In genomic region chr5:139390324-139391119, GRCm38 (mm10) we compare ENCODE assay signal across 18 mouse cellular contexts. TPM values are rescaled to one million over a fixed set of nuclear protein-coding genes. Genes with fewer than 3 reads are reported as not detected.
DNase-seq lines count a peak whose midpoint lies in the region; ATAC-seq and TF ChIP-seq lines count a peak whose summit lies in the region.
"Not testable (repeated sequence)": the region's sequence is repeated elsewhere in the genome, so short reads cannot be mapped to it uniquely, and the experiment has no call there.
"Had no signal": no experiment of that assay in that cellular context is flagged by ENCODE, and none has a peak within 500 bp of the region (broad histone marks: within the 10 kb centered on the region; RNA-seq: fewer than 3 reads in every experiment).

No protein-coding gene starts in this region.

- not testable (repeated sequence) for H3K27me3 ChIP-seq in heart, embryonic 12.5 days (replicated peaks); hindbrain, embryonic 15.5 days; limb, embryonic 10.5 days (ENCODE audit: low read depth, poor library complexity, severe bottlenecking); liver, embryonic 14.5 days (ENCODE audit: control insufficient read depth, insufficient read depth, low read length)

- H3K4me3 ChIP-seq in heart, embryonic 12.5 days = peak overlapping the region; percentile 11; the same call in 1 of the 2 replicates
- not testable (repeated sequence) for H3K4me3 ChIP-seq in hindbrain, embryonic 15.5 days; limb, embryonic 10.5 days
- peak overlapping the region; percentile 70 to 71 for H3K4me3 ChIP-seq in liver, embryonic 14.5 days (ENCODE audit: insufficient read depth in 1 of 2, low read depth in 2 of 2, low read length in 2 of 2)

- H3K4me1 ChIP-seq in heart, embryonic 12.5 days (replicated peaks) = peaks cover 62% of the 10 kb centered on the region
- H3K4me1 ChIP-seq in hindbrain, embryonic 15.5 days (replicated peaks) = peaks cover 48% of the 10 kb centered on the region
- peaks cover 64% of the 10 kb centered on the region for H3K4me1 ChIP-seq in limb, embryonic 10.5 days
- H3K4me1 ChIP-seq in liver, embryonic 14.5 days (replicated peaks; ENCODE audit: control insufficient read depth in 2 of 2, insufficient read depth in 2 of 2, low read length in 1 of 2) = peaks cover 60 to 70% of the 10 kb centered on the region in 2 experiments

- H3K27ac ChIP-seq in heart, embryonic 12.5 days (ENCODE audit: poor library complexity, severe bottlenecking) = not testable (repeated sequence)
- peak overlapping the region; percentile 51; the same call in 1 of the 2 replicates for H3K27ac ChIP-seq in hindbrain, embryonic 15.5 days (replicated peaks)
- peak overlapping the region; percentile 86 for H3K27ac ChIP-seq in limb, embryonic 10.5 days
- peak overlapping the region; percentile 100 for H3K27ac ChIP-seq in liver, embryonic 14.5 days

- peak; percentile 38 for TF ChIP-seq EP300 in liver, embryonic 14.5 days (IDR thresholded peaks at IDR 0.05; ENCODE audit: low read depth)

- H3K9ac ChIP-seq in heart, embryonic 12.5 days = 0 out of 2 replicates have a peak overlapping the region, but pooled peaks have one; percentile 38
- not testable (repeated sequence) for H3K9ac ChIP-seq in hindbrain, embryonic 15.5 days
- H3K9ac ChIP-seq in liver, embryonic 14.5 days (replicated peaks) = peak overlapping the region; percentile 96

- H3K4me2 ChIP-seq in heart, embryonic 12.5 days = peak overlapping the region; percentile 44
- not testable (repeated sequence) for H3K4me2 ChIP-seq in hindbrain, embryonic 15.5 days
- H3K4me2 ChIP-seq in liver, embryonic 14.5 days (ENCODE audit: low read depth) = peak overlapping the region; percentile 76

- ATAC-seq in erythroid progenitor cell, adult 5-6 weeks (replicated peaks; ENCODE audit: low FRiP score, poor library complexity, severe bottlenecking) = peak; percentile 36
- not testable (repeated sequence) for ATAC-seq in heart, embryonic 12.5 days (ENCODE audit: insufficient number of reproducible peaks, low FRiP score); hindbrain, embryonic 15.5 days (ENCODE audit: low FRiP score, low read depth)
- peak; percentile 21 for ATAC-seq in liver, embryonic 14.5 days (ENCODE audit: insufficient read depth)
- ATAC-seq in megakaryocyte progenitor cell, adult 5-6 weeks (replicated peaks; ENCODE audit: poor library complexity) = peak; percentile 21

- peak; percentile 54 for DNase-seq in c-Kit-positive CD71-positive TER-119-negative erythroid progenitor cells, embryonic 14.5 days (ENCODE audit: low read depth)
- not testable (repeated sequence) for DNase-seq in limb, embryonic 10.5 days (ENCODE audit: low spot score)
- DNase-seq in liver, embryonic 14.5 days (ENCODE audit: low read depth in 3 of 3, low spot score in 3 of 3) = peak in 1 of 3 experiments; percentile 58
- peak; percentile 32 for DNase-seq in spleen, adult 12 weeks (ENCODE audit: low spot score)

- H3K36me3 ChIP-seq in heart, embryonic 12.5 days = peaks cover 20% of the 10 kb centered on the region
- H3K36me3 ChIP-seq in hindbrain, embryonic 15.5 days; limb, embryonic 10.5 days: not testable (repeated sequence)
- H3K36me3 ChIP-seq in liver, embryonic 14.5 days (replicated peaks; ENCODE audit: control insufficient read depth, insufficient read depth, low read depth) = peaks cover 50% of the 10 kb centered on the region

- 60% methylated on average over 5 of the region's 5 CpGs for WGBS in heart, embryonic 12.5 days
- WGBS in hindbrain, embryonic 15.5 days = 76% methylated on average over 5 of the region's 5 CpGs
- WGBS in limb, embryonic 10.5 days = 82% methylated on average over 5 of the region's 5 CpGs
- 28% methylated on average over 5 of the region's 5 CpGs for WGBS in liver, embryonic 14.5 days (ENCODE audit: insufficient replicate concordance)

- H3K9me3 ChIP-seq in heart, embryonic 12.5 days (replicated peaks); hindbrain, embryonic 15.5 days; limb, embryonic 10.5 days (replicated peaks); liver, embryonic 14.5 days (ENCODE audit: control insufficient read depth, low read length): not testable (repeated sequence)

- TF ChIP-seq CTCF in liver, embryonic 14.5 days (IDR thresholded peaks at IDR 0.05; ENCODE audit: low read depth) = not testable (repeated sequence)

RNA-seq across cellular contexts. Expression of gene Gpr146, which starts 13.0 kb away (rescaled TPM):
- 34.0 and 38.9 TPM in 2 replicates for total RNA-seq in erythroid progenitor cell, adult 5-6 weeks (2015; ENCODE audit: low replicate concordance)
- total RNA-seq in erythroid progenitor cell, adult 5-6 weeks (2017; ENCODE audit: low replicate concordance) = 37.8 and 43.8 TPM in 2 replicates
- polyA plus RNA-seq in heart, embryonic 12.5 days (2016; fragmentation: Nextera tagmentation; extraction: Ambion mirVana) = 8.2 and 8.5 TPM in 2 replicates
- polyA plus RNA-seq in hindbrain, embryonic 15.5 days (2015; fragmentation: Nextera tagmentation; extraction: Ambion mirVana) = 2.6 and 2.9 TPM in 2 replicates
- 2.2 and 2.3 TPM in 2 replicates for polyA plus RNA-seq in limb, embryonic 10.5 days (2016; fragmentation: Nextera tagmentation; extraction: Ambion mirVana)
- polyA plus RNA-seq in liver, embryonic 14.5 days (2012; rRNA removed) = 14.6 and 14.7 TPM in 2 replicates
- 18.4 and 20.1 TPM in 2 replicates for polyA plus RNA-seq in liver, embryonic 14.5 days (2014; fragmentation: Nextera tagmentation; extraction: Ambion mirVana)
- total RNA-seq in megakaryocyte progenitor cell, adult 5-6 weeks (2015) = 6.0 and 6.3 TPM in 2 replicates
- total RNA-seq in megakaryocyte progenitor cell, adult 5-6 weeks (2017) = 5.7 and 6.7 TPM in 2 replicates

RNA-seq across cellular contexts. Expression of gene C130050O18Rik, which starts 14.6 kb away (rescaled TPM):
- 2.9 TPM in 1 of 2 replicates, not detected in the other for total RNA-seq in erythroid progenitor cell, adult 5-6 weeks (2015; ENCODE audit: low replicate concordance)
- 0.26 TPM in 1 of 2 replicates, not detected in the other for total RNA-seq in erythroid progenitor cell, adult 5-6 weeks (2017; ENCODE audit: low replicate concordance)
- 0.10 and 0.36 TPM in 2 replicates for polyA plus RNA-seq in heart, embryonic 12.5 days (2016; fragmentation: Nextera tagmentation; extraction: Ambion mirVana)
- 0.22 and 0.43 TPM in 2 replicates for polyA plus RNA-seq in hindbrain, embryonic 15.5 days (2015; fragmentation: Nextera tagmentation; extraction: Ambion mirVana)
- 0.16 and 0.56 TPM in 2 replicates for polyA plus RNA-seq in limb, embryonic 10.5 days (2016; fragmentation: Nextera tagmentation; extraction: Ambion mirVana)
- polyA plus RNA-seq in liver, embryonic 14.5 days (2012; rRNA removed) = 0.93 and 1.1 TPM in 2 replicates
- polyA plus RNA-seq in liver, embryonic 14.5 days (2014; fragmentation: Nextera tagmentation; extraction: Ambion mirVana) = 1.0 and 1.3 TPM in 2 replicates
- 1.8 and 2.3 TPM in 2 replicates for total RNA-seq in megakaryocyte progenitor cell, adult 5-6 weeks (2015)
- total RNA-seq in megakaryocyte progenitor cell, adult 5-6 weeks (2017) = 1.3 and 2.1 TPM in 2 replicates
- polyA plus RNA-seq: inflammation-experienced regulatory T-cells, adult 6 months had no signal

RNA-seq across cellular contexts. Expression of gene Gper1, which starts 32.4 kb away (rescaled TPM):
- not detected in 2 replicates for total RNA-seq in erythroid progenitor cell, adult 5-6 weeks (2015; ENCODE audit: low replicate concordance)
- not detected in 2 replicates for total RNA-seq in erythroid progenitor cell, adult 5-6 weeks (2017; ENCODE audit: low replicate concordance)
- 0.79 and 0.96 TPM in 2 replicates for polyA plus RNA-seq in heart, embryonic 12.5 days (2016; fragmentation: Nextera tagmentation; extraction: Ambion mirVana)
- 7.6 and 8.6 TPM in 2 replicates for polyA plus RNA-seq in hindbrain, embryonic 15.5 days (2015; fragmentation: Nextera tagmentation; extraction: Ambion mirVana)
- 0.19 and 0.39 TPM in 2 replicates for polyA plus RNA-seq in limb, embryonic 10.5 days (2016; fragmentation: Nextera tagmentation; extraction: Ambion mirVana)
- 0.06 and 0.07 TPM in 2 replicates for polyA plus RNA-seq in liver, embryonic 14.5 days (2012; rRNA removed)
- 0.20 TPM in 1 of 2 replicates, not detected in the other for polyA plus RNA-seq in liver, embryonic 14.5 days (2014; fragmentation: Nextera tagmentation; extraction: Ambion mirVana)
- not detected in 2 replicates for total RNA-seq in megakaryocyte progenitor cell, adult 5-6 weeks (2015)
- not detected in 2 replicates for total RNA-seq in megakaryocyte progenitor cell, adult 5-6 weeks (2017)
- polyA plus RNA-seq: inflammation-experienced regulatory T-cells, adult 6 months had no signal

RNA-seq across cellular contexts. Expression of gene Cyp2w1, which starts 38.1 kb away (rescaled TPM):
- not detected in 2 replicates for total RNA-seq in erythroid progenitor cell, adult 5-6 weeks (2015; ENCODE audit: low replicate concordance)
- not detected in 2 replicates for total RNA-seq in erythroid progenitor cell, adult 5-6 weeks (2017; ENCODE audit: low replicate concordance)
- polyA plus RNA-seq in heart, embryonic 12.5 days (2016; fragmentation: Nextera tagmentation; extraction: Ambion mirVana) = not detected in 2 replicates
- polyA plus RNA-seq in hindbrain, embryonic 15.5 days (2015; fragmentation: Nextera tagmentation; extraction: Ambion mirVana) = not detected in 2 replicates
- polyA plus RNA-seq in limb, embryonic 10.5 days (2016; fragmentation: Nextera tagmentation; extraction: Ambion mirVana) = not detected in 2 replicates
- polyA plus RNA-seq in liver, embryonic 14.5 days (2012; rRNA removed) = 0.03 and 0.05 TPM in 2 replicates
- not detected in 2 replicates for polyA plus RNA-seq in liver, embryonic 14.5 days (2014; fragmentation: Nextera tagmentation; extraction: Ambion mirVana)
- not detected in 2 replicates for total RNA-seq in megakaryocyte progenitor cell, adult 5-6 weeks (2015)
- not detected in 2 replicates for total RNA-seq in megakaryocyte progenitor cell, adult 5-6 weeks (2017)
- total RNA-seq: adrenal gland, postnatal 10 days; heart, postnatal 25 days; layer of hippocampus, postnatal 25 days; left cerebral cortex, postnatal 25 days; megakaryocyte, adult 5-6 weeks had no signal
- polyA plus RNA-seq: forebrain, embryonic 16.5 days; gonadal fat pad, adult 2 months; inflammation-experienced regulatory T-cells, adult 6 months; lung, embryonic 15.5 days; midbrain, embryonic 16.5 days had no signal

RNA-seq across cellular contexts. Expression of gene Cox19, which starts 39.3 kb away (rescaled TPM):
- 8.8 and 11.9 TPM in 2 replicates for total RNA-seq in erythroid progenitor cell, adult 5-6 weeks (2015; ENCODE audit: low replicate concordance)
- 5.3 and 29.0 TPM in 2 replicates for total RNA-seq in erythroid progenitor cell, adult 5-6 weeks (2017; ENCODE audit: low replicate concordance)
- polyA plus RNA-seq in heart, embryonic 12.5 days (2016; fragmentation: Nextera tagmentation; extraction: Ambion mirVana) = 66.2 and 72.6 TPM in 2 replicates
- polyA plus RNA-seq in hindbrain, embryonic 15.5 days (2015; fragmentation: Nextera tagmentation; extraction: Ambion mirVana) = 91.9 and 98.8 TPM in 2 replicates
- polyA plus RNA-seq in limb, embryonic 10.5 days (2016; fragmentation: Nextera tagmentation; extraction: Ambion mirVana) = 110 and 118 TPM in 2 replicates
- polyA plus RNA-seq in liver, embryonic 14.5 days (2012; rRNA removed) = 22.6 and 23.3 TPM in 2 replicates
- 61.4 and 62.3 TPM in 2 replicates for polyA plus RNA-seq in liver, embryonic 14.5 days (2014; fragmentation: Nextera tagmentation; extraction: Ambion mirVana)
- 30.3 and 32.1 TPM in 2 replicates for total RNA-seq in megakaryocyte progenitor cell, adult 5-6 weeks (2015)
- 27.1 and 29.3 TPM in 2 replicates for total RNA-seq in megakaryocyte progenitor cell, adult 5-6 weeks (2017)
